Mouse (Mus musculus) embryonic facial prominence, embryonic 13.5 days (tissue): ENCODE measurements around the gene Mesp1. TPM values are rescaled to one million over a fixed set of nuclear protein-coding genes. Genes with fewer than 3 reads are reported as not detected.

Experiments
- ATAC-seq: fragments of 200-750 bp; cut with Nextera tagmentation; 2 replicates; pipeline ENCODE4 v1.8.0; 2017; ENCODE audit warnings: low read depth; ENCODE audit not compliant: insufficient number of reproducible peaks, insufficient read depth, low FRiP score, low TSS enrichment
- H3K27ac ChIP-seq: fragments of 300-500 bp; sonication (generic); 2 replicates; pipeline ENCODE4 v1.5.1; 2015; ENCODE audit warnings: moderate library complexity, mild to moderate bottlenecking, inconsistent platforms
- H3K27me3 ChIP-seq: fragments of 300-500 bp; sonication (generic); 2 replicates; pipeline ENCODE4 v1.6.1; 2015; ENCODE audit warnings: mild to moderate bottlenecking, inconsistent platforms
- H3K36me3 ChIP-seq: fragments of 300-500 bp; sonication (generic); 2 replicates; pipeline ENCODE4 v1.6.1; 2015; ENCODE audit warnings: mild to moderate bottlenecking, inconsistent platforms
- H3K4me1 ChIP-seq: fragments of 300-500 bp; sonication (generic); 2 replicates; pipeline ENCODE4 v1.6.1; 2015; ENCODE audit warnings: inconsistent platforms
- H3K4me2 ChIP-seq: fragments of 300-500 bp; sonication (generic); 2 replicates; pipeline ENCODE4 v1.6.1; 2015; ENCODE audit warnings: moderate library complexity, mild to moderate bottlenecking, inconsistent platforms
- H3K4me3 ChIP-seq: fragments of 300-500 bp; sonication (generic); 2 replicates; pipeline ENCODE4 v1.5.1; 2015; ENCODE audit warnings: mild to moderate bottlenecking, inconsistent platforms
- H3K9ac ChIP-seq: fragments of 300-500 bp; sonication (generic); 2 replicates; pipeline ENCODE4 v1.6.1; 2015; ENCODE audit warnings: mild to moderate bottlenecking, inconsistent platforms
- H3K9me3 ChIP-seq: fragments of 300-500 bp; sonication (generic); 2 replicates; pipeline ENCODE4 v1.6.1; 2016; ENCODE audit warnings: inconsistent platforms
- whole genome bisulfite sequencing: fragments of 180-500 bp; shearing (Covaris S2); methylation state at CpG from one replicate; pipeline ENCODE4 v1.1.7; 2015; ENCODE audit warnings: mixed read lengths; 5-methylcytosine and 5-hydroxymethylcytosine counted together
- polyA plus RNA-seq: library from polyadenylated mRNA; unstranded; fragments of >200 nt; fragmentation: Nextera tagmentation; extraction: Ambion mirVana; gene quantifications from 2 replicates; pipeline ENCODE4 v1.2.1, GENCODE M21; 2015

Gene Mesp1
- polyA plus RNA-seq, 1 experiment from 2014 or later = not detected

DNA sequence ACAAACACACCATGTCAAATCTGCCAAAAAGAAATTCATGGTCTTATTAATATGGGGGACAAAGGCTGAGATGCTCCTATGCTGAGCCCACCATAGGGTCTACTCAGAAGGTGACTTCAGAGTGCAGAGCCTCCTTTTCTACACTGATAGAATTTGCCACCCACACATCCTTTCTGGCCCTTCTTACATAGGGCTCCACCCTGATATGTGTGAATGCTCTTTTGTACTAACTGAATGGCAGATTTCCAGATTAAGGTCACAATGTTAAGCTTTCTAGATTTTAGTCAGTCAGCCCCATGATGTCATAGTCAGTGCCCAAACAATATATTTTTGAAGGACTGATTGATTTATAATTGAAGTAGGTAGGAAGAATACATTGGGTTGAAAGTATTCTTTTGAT lies 33.8 kb downstream of the Mesp1 start:
- no peak overlapping the region for H3K27ac ChIP-seq
- H3K9me3 ChIP-seq = no peaks in the 10 kb centered on the region
- no peaks in the 10 kb centered on the region for H3K27me3 ChIP-seq
- no peak overlapping the region for H3K9ac ChIP-seq
- no peaks in the 10 kb centered on the region for H3K36me3 ChIP-seq
- no peaks in the 10 kb centered on the region for H3K4me1 ChIP-seq
- ATAC-seq = no peak
- no peak overlapping the region for H3K4me3 ChIP-seq
- no peak overlapping the region for H3K4me2 ChIP-seq

DNA sequence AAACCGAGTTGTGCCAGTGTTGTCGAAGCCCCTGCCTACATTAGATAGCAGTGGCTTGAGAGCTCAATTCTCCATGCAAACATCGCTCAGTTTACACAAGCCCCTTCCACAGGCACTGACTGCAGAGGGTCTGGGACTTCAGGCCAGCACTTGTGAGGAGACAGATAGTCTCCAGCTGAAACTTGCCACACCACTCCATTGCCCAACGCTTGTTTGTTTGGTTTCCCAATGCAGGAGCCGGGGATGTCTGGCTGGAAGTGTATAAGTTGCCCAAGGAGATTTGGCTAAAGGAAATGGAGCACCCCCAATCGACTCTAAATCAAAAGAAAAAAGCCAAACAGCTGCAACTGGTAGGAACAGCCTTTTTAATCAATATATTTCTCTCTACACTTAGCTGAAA lies 35.4 kb downstream of the Mesp1 start:
- Histone ChIP-seq H3K9me3 (no peaks in the 10 kb centered on the region), H3K4me1 (no peaks in the 10 kb centered on the region), H3K9ac (no peak overlapping the region), H3K27ac (no peak overlapping the region), H3K4me2 (no peak overlapping the region), H3K4me3 (no peak overlapping the region), H3K27me3 (no peaks in the 10 kb centered on the region), H3K36me3 (no peaks in the 10 kb centered on the region)
- 74% methylated on average over 6 of the region's 6 CpGs for WGBS
- no peak for ATAC-seq

DNA sequence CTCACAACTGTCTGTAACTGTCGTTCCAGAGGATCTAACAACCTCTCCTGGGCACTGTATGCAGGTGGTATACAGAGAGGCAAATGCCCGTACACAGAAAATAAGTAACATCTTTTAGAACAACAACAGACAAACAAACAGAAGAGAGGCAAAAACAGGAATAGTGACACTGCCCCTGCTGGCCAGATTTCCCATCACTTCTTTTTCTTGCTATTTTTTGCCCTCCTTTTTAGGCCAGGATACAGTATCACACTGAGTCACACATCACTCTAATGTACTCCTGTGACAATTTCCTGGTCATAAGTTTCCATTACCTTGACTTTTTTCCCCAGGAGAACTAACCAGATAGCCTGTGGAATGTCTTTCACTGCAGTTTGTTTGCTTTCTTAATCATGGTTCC lies 37.3 kb downstream of the Mesp1 start:
- Histone ChIP-seq H3K27ac (no peak overlapping the region), H3K9me3 (no peaks in the 10 kb centered on the region), H3K4me2 (no peak overlapping the region), H3K9ac (no peak overlapping the region), H3K27me3 (no peaks in the 10 kb centered on the region), H3K36me3 (no peaks in the 10 kb centered on the region), H3K4me1 (no peaks in the 10 kb centered on the region), H3K4me3 (no peak overlapping the region)
- no peak for ATAC-seq
- 46% methylated on average over 2 of the region's 2 CpGs for WGBS

DNA sequence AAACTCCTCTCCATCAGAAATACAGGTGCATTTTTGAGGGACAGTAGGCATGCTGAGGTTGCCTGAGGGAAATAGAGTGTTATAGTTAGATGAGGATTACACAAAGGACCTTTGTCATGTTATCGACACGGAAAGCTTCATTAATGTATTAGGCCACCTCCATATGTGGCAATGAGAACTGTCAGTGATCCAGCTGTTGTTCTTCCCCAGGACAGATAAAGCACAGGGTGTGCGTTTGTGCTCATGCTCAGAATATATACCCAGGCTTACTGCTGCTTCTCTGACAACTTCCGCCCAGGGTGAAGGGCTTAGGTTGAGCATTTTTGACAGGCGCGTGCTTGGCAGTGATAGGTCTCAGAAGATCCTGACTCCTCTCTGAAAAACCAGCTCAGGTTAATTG lies 44.1 kb downstream of the Mesp1 start:
- H3K4me2 ChIP-seq = no peak overlapping the region
- no peak for ATAC-seq
- H3K36me3 ChIP-seq = no peaks in the 10 kb centered on the region
- no peak overlapping the region for H3K4me3 ChIP-seq
- no peak overlapping the region for H3K9ac ChIP-seq
- no peaks in the 10 kb centered on the region for H3K4me1 ChIP-seq
- no peaks in the 10 kb centered on the region for H3K27me3 ChIP-seq
- H3K9me3 ChIP-seq = no peaks in the 10 kb centered on the region
- no peak overlapping the region for H3K27ac ChIP-seq
- 80% methylated on average over 6 of the region's 6 CpGs for WGBS

GRCm38 (mm10) chr7:79747659-79748058 lies 45.9 kb downstream of the Mesp1 start:
- no peaks in the 10 kb centered on the region for H3K36me3 ChIP-seq

GRCm38 (mm10) chr7:79744585-79744984 lies 49.0 kb downstream of the Mesp1 start:
- Histone ChIP-seq H3K27ac (no peak overlapping the region), H3K27me3 (no peaks in the 10 kb centered on the region), H3K4me2 (no peak overlapping the region), H3K4me3 (no peak overlapping the region), H3K9ac (no peak overlapping the region), H3K9me3 (no peaks in the 10 kb centered on the region), H3K36me3 (peaks cover 3% of the 10 kb centered on the region), H3K4me1 (peaks cover 6% of the 10 kb centered on the region)
- no peak for ATAC-seq
- WGBS = 76% methylated on average over 5 of the region's 5 CpGs

More at GRCm38 (mm10) chr7:79747659-79748058, 45.9 kb downstream of the Mesp1 start:
- WGBS = 73% methylated on average over 6 of the region's 6 CpGs
- Histone ChIP-seq H3K27me3 (no peaks in the 10 kb centered on the region), H3K4me1 (peaks cover 6% of the 10 kb centered on the region), H3K4me2 (no peak overlapping the region), H3K27ac (no peak overlapping the region), H3K9me3 (no peaks in the 10 kb centered on the region), H3K9ac (no peak overlapping the region), H3K4me3 (no peak overlapping the region)
- no peak for ATAC-seq

GRCm38 (mm10) chr7:79744051-79744450 lies 49.5 kb downstream of the Mesp1 start:
- Histone ChIP-seq H3K4me2 (no peak overlapping the region), H3K9me3 (no peaks in the 10 kb centered on the region), H3K4me3 (no peak overlapping the region), H3K27me3 (no peaks in the 10 kb centered on the region), H3K27ac (no peak overlapping the region), H3K9ac (no peak overlapping the region), H3K36me3 (peaks cover 5% of the 10 kb centered on the region), H3K4me1 (peaks cover 6% of the 10 kb centered on the region)
- 91% methylated on average over 9 of the region's 9 CpGs for WGBS
- ATAC-seq = no peak

GRCm38 (mm10) chr7:79742659-79743536 lies 50.7 kb downstream of the Mesp1 start, which contains the start of the genes Pex11a and Wdr93:
Pex11a (minus strand) TSS chr7:79743131.
Wdr93 (plus strand) TSS chr7:79743163.
- peak; percentile 82 for ATAC-seq
- Histone ChIP-seq H3K9me3 (no peaks in the 10 kb centered on the region), H3K4me3 (peak within 1 kb of the TSS; percentile 77), H3K27me3 (no peaks in the 10 kb centered on the region), H3K9ac (peak within 1 kb of the TSS; percentile 80), H3K36me3 (peaks cover 5% of the 10 kb centered on the region), H3K27ac (no peak within 1 kb of the TSS), H3K4me1 (peaks cover 6% of the 10 kb centered on the region), H3K4me2 (peak within 1 kb of the TSS; percentile 91)
- 3% methylated on average over 46 of the region's 46 CpGs for WGBS

DNA sequence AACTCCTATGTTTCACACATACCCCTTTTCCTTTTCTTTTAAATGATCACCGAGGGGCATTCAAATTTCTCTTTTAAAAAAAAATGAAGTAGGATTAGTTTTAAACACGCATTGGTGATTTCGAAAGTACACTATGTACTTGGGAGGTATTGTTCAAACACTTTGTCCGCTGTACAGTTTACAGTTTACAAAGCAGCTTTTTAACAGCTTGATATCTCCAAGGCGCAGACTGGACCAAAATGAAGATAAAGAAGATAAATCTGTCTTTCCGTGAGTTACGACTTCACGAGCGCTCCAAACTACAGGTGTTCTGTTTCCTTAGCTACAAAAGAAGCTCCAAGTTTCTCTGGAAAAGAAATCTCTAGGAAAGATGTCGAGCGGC lies 51.3 kb downstream of the Mesp1 start:
- Histone ChIP-seq H3K27ac (no peak overlapping the region), H3K4me2 (peak overlapping the region; percentile 91), H3K9me3 (no peaks in the 10 kb centered on the region), H3K9ac (peak overlapping the region; percentile 80), H3K27me3 (no peaks in the 10 kb centered on the region), H3K36me3 (peaks cover 12% of the 10 kb centered on the region), H3K4me1 (peaks cover 6% of the 10 kb centered on the region), H3K4me3 (peak overlapping the region; percentile 77)
- 22% methylated on average over 11 of the region's 11 CpGs for WGBS
- ATAC-seq = no peak

Other genes with a start within 250 kb of the Mesp1 start
- 0.15 and 0.48 TPM in 2 replicates for gene Rhcg, start 176.1 kb downstream of the Mesp1 start, polyA plus RNA-seq
- gene Ticrr, start 133.6 kb downstream of the Mesp1 start, polyA plus RNA-seq = 10.2 and 10.9 TPM in 2 replicates
- 7.1 and 7.8 TPM in 2 replicates for gene Kif7, start 78.1 kb downstream of the Mesp1 start, polyA plus RNA-seq
- gene Plin1, start 60.9 kb downstream of the Mesp1 start, polyA plus RNA-seq = not detected in 2 replicates
- 11.9 and 12.4 TPM in 2 replicates for gene Pex11a, start 50.7 kb downstream of the Mesp1 start, polyA plus RNA-seq
- 0.20 and 0.29 TPM in 2 replicates for gene Wdr93, start 50.6 kb downstream of the Mesp1 start, polyA plus RNA-seq
- 0.10 and 0.56 TPM in 2 replicates for gene Mesp2, start 16.9 kb upstream of the Mesp1 start, polyA plus RNA-seq
- 10.0 and 26.8 TPM in 2 replicates for gene Anpep, start 67.3 kb upstream of the Mesp1 start, polyA plus RNA-seq
- 29.9 and 32.8 TPM in 2 replicates for gene Ap3s2, start 126.9 kb upstream of the Mesp1 start, polyA plus RNA-seq
- 24.2 and 25.6 TPM in 2 replicates for gene Arpin, start 141.6 kb upstream of the Mesp1 start, polyA plus RNA-seq
- gene Zfp710, start 231.0 kb upstream of the Mesp1 start, polyA plus RNA-seq = 20.1 and 21.9 TPM in 2 replicates